Mouse (Mus musculus) kidney, adult 2 months (tissue): Measurements from ENCODE around the gene Pebp1.
A peak's percentile ranks its signal among the peaks of the same experiment; 100 is the strongest.

Source experiments
- CTCF ChIP-seq: fragments of 200-500 bp; conservative IDR thresholded peaks from 2 replicates; pipeline ENCODE4 v1.5.1; 2011; ENCODE audit warnings: low read depth, mild to moderate bottlenecking, control low read depth, low read length, moderate library complexity, mixed read lengths; ENCODE audit not compliant: insufficient read depth, insufficient read length
- POLR2A ChIP-seq: fragments of 200-500 bp; IDR thresholded peaks from one replicate; pipeline ENCODE4 v1.6.1; 2011; ENCODE audit warnings: low read depth, low read length, control low read depth

GRCm38 (mm10) chr5:117282360-117282759 lies 5.1 kb downstream of the Pebp1 start:
- TF ChIP-seq POLR2A (no peak), CTCF (0 out of 2 replicates have a peak, but pooled peaks have one; percentile 23)
